Mouse (Mus musculus) monocyte, adult 5-6 weeks (primary cell): ENCODE data around the gene Tcte1. TPM values are rescaled to one million over a fixed set of nuclear protein-coding genes. Genes with fewer than 3 reads are reported as not detected.

Experiments
- ATAC-seq: fragments of 153-309, 156-312 bp; replicated peaks from 2 replicates; pipeline ENCODE4 v1.8.0; 2017; ENCODE audit warnings: mild to moderate bottlenecking; ENCODE audit not compliant: low TSS enrichment, insufficient number of reproducible peaks, severe bottlenecking, poor library complexity, low FRiP score
- total RNA-seq: library from RNA; stranded (forward); fragments of 200-1000, 200-491, 200-594 nt; gene quantifications from 3 replicates; pipeline ENCODE4 v1.2.3, GENCODE M21; 2017

The Tcte1 gene
- not detected in 3 replicates for total RNA-seq

DNA sequence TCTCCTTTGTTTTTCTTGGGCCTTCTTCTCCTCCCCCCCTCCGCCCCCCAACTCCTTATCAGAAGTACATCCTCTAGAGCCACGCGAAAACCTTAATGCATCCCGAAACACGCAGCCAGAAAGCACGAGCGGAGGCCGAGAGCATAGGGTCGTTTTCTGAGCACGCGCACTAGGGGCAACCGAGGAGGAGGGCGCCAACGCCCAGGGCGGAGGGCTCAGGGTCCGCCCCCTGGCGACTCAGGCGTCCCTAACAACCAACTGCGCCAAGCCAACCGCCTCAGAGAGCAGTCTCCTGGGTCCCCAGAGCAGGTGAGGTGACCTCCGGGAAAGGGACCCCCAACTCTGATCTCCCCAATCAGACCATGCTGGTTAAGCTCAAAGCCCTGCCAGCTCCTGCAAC, at the start of gene Tcte1:
Tcte1 (plus strand) TSS at position 172 of the 400 bp plus-strand sequence.
- no peak for ATAC-seq

GRCm38 (mm10) chr17:45473667-45474066, 49.6 kb upstream of the Tcte1 start:
- no peak for ATAC-seq

- ATAC-seq = no peak
These were observed 49.1 kb upstream of the Tcte1 start for GRCm38 (mm10) chr17:45474146-45474545.

GRCm38 (mm10) chr17:45474669-45475465, 48.4 kb upstream of the Tcte1 start, which contains the start of gene Spats1:
TSS of gene Spats1 (minus strand) at chr17:45475415.
- 0 out of 2 replicates have a peak, but pooled peaks have one; percentile 41 for ATAC-seq

GRCm38 (mm10) chr17:45478234-45478825, 44.9 kb upstream of the Tcte1 start:
- ATAC-seq = peak; percentile 81

- no peak for ATAC-seq
These were observed 42.8 kb upstream of the Tcte1 start for GRCm38 (mm10) chr17:45480429-45480828.

DNA sequence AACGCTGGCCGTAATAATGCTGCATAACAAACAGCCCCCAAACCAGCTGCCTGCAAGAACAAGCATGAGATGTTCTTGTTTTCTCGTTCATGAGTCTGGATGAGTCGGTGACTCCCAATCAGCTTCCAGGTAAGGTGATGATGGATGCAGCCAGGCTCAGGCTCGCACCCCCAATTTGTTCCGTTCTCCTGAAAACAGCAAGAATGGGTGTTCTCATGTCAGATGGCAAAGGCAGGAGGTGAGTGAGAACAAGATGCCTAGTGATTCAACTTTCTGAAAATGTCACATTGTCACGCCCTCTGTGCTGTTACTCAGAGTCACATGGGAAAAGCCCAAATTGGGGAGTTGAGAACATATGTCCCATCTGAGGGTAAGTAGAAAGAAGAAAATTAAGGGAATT, 37.7 kb upstream of the Tcte1 start:
- no peak for ATAC-seq

GRCm38 (mm10) chr17:45487216-45487615, 36.0 kb upstream of the Tcte1 start:
- no peak for ATAC-seq

DNA sequence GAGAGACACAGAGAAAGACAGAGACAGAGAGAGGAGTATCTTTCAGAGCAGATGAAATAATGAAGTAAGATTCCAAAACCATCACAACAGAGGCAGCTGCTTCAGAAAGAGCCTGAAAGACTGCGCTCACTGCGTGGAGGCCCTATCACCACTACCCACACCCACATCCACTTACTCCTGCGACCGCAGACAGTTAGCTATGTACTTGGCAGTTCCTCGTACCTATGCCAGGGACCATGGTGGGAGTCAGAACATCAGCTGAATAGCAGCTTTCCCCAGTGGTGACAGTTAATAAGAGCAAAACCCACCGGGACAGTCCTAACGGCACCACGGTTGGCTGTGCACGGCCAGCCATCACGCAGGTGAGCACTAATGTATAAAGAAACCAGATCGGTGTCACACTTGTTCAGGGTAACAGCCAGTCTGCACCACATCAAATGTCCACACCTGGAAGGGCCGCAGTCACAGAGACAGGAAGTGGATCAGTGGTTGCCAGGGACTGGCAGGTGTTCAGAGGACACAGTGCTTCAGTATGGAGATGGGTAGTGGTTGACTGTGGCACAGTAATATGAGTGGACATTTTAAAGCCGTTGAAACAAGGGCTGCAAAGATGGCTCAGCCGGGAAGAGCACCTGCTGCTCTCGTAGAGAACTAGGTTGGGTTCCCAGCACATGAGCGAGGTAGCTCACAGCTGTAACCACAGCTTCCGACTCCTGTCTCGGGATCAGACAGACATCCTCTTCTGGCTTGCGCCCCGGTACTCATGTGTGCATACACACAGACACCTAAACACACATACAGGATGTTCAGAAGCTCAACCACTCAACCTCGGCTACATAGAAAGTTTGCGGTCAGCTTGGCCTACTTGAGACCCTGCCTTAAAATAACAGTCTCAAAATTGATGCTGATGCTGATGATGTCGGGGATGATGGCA, 34.6 kb upstream of the Tcte1 start:
- ATAC-seq = no peak

DNA sequence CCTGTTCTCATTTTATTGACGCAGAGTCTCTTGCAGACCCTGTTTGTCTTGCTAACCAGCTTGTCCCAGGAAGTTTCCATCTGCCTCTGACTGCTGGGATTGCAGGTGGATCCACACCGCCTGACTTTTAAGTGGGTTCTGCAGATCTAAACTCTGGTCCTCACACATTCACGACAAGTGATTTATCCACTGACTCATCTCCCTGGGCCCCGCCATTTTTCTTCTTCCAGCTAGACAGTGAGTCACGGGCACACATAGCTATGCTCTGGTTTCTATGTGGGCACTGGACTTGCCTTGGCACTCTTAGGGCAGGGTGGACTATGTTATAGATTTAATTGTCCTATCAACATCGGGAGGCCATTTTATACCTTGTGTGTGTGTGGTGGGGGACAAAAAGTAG, 33.5 kb upstream of the Tcte1 start:
- no peak for ATAC-seq

DNA sequence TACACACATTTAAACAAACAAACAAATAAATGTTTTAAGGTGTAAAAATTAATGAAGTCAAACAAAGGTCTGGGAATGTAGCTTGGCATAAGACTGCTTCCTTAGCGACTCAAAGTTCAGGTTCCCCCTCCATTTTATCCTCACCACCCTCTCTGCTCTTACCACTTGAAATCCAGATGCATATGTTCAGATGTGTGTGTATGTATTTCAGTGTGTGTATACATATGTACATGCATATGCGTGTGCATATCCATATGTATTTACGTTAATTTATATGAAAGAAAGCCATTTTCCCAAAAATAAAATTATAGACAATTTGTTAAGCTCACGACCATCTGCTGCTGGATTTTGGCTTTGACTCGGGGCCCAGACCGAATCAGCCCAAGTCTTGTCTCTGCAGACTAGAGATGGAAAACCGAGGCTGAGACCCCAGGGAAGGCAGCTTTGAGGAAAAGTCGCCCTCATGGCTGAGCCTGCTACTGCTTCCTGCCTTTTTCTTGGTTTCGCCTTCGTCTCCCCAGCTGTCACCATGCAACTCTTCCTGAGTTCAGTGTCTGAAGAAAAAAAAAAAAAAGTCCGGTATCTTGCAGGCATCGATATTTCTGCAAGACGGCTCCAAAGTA, 32.6 kb upstream of the Tcte1 start:
- no peak for ATAC-seq

DNA sequence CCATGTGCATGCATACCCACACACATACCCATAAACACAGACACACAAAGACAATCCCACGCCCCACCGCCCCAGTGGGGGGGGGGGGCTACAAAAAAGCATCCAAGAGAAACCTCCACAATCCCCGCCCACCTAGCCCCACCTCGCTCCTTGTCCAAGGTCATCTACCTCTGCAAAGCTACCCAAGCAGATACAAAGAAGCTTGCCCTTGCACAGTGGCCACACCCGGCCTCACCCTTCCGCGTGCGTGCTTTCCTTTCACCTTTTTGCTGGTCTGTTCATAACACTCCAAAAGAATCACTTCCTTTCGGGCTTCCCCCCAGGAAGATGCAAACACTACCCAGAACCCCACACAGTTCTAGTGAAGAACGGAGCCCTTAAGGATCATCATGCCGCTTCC, 27.8 kb upstream of the Tcte1 start:
- no peak for ATAC-seq

DNA sequence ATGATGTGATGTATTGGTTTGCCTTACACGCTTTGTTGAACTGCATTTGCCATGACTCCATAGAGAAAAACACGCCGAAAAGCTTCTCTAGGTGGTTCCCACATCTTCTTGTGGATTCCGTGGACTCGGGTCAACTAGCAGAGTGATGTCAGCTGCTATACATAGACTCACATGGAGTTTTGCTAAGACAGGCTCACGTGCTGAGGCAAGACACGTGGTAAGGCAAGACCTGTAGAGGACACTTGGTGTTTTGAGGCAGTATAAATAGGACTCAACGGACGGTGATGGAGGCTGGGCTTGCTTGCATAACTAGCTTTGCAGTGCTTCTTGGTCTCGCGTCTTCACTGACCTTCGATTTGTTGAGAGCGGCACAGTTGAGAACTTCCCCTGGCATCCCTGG, 24.8 kb upstream of the Tcte1 start:
- ATAC-seq = no peak

- ATAC-seq = no peak
These were observed 23.7 kb upstream of the Tcte1 start for GRCm38 (mm10) chr17:45499516-45499915.

DNA sequence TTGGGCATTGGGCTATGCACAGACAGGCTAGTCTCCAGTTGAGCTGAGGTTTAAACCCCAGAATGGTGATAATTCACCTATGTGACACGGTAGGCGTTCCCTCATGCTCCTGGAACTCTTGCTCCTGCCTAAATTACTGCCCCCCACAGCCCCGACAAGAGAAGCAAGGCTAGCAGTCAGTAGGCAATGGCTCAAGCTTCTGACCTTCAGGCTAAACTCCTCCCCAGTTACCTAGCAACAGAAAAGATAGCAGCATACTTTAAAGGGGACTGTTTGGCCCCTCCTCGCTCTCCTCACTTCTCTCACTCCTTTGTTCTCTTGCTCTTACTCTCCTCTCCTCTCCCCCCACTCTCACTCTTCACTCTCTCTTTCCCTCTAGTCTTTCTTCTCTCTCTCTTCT, 22.3 kb upstream of the Tcte1 start:
- no peak for ATAC-seq

DNA sequence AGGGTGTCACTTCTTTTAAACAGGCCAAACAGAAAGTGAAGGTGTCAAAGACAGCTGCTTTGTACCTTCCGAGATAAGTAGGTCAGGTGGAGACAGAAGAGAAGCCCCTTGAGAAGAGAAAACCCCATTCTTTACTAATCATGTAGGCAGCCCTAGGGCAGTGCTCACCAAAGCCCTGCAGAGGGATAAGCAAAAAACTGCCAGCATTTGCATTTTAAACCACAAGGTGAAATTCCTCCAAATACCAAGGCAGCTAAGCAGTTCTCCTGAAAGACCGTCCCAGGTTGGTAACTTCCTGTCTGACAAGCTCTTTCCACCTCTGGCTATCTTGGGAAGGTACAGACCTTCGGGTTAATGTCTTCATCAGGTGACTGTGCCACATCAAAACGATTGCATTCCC, 20.9 kb upstream of the Tcte1 start:
- no peak for ATAC-seq

DNA sequence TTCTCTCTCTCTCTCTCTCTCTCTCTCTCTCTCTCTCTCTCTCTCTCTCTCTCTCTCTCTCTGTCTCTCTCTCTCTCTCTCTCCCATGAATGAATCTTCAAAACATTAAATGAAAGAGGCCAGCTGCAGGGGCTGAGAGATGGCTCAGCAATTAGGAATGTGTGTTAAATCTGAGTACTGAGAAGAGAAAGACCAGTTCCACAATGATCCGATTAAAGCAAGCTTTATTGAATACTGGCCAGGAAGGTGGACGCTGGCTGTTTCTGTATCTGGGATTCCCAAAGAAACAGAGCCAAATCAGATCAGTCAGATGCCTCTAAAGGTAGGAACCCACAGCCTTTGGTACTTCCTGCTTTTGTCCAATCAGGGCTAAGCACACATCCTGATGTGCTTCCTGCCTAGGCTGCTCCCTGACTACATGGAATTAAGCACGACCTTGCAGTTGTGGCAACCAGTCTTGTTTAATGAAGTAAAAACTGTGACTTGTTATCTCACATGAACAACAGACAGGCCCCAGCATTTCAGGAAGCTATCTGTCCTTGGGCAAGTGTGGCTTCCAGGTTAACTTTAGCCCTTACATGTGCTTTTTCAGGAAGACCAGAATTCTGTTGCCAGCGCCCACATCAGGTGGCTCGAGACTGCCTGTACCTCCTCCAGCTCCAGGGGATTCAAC, 19.8 kb upstream of the Tcte1 start:
- ATAC-seq = no peak

- no peak for ATAC-seq
These were observed 17.2 kb upstream of the Tcte1 start for GRCm38 (mm10) chr17:45505941-45506465.
